Mouse (Mus musculus) thymus, postnatal 4 days (tissue): ENCODE measurements around the gene Ugt1a1.

Experiments
- DNase-seq: peaks from one replicate; pipeline ENCODE4 v3.0.0; 2021

The Ugt1a1 gene

GRCm38 (mm10) chr1:88235046-88235893 lies 23.5 kb downstream of the Ugt1a1 start:
- DNase-seq, result no peak

- DNase-seq, result no peak
Observed at GRCm38 (mm10) chr1:88235894-88236415, 24.2 kb downstream of the Ugt1a1 start.

DNA sequence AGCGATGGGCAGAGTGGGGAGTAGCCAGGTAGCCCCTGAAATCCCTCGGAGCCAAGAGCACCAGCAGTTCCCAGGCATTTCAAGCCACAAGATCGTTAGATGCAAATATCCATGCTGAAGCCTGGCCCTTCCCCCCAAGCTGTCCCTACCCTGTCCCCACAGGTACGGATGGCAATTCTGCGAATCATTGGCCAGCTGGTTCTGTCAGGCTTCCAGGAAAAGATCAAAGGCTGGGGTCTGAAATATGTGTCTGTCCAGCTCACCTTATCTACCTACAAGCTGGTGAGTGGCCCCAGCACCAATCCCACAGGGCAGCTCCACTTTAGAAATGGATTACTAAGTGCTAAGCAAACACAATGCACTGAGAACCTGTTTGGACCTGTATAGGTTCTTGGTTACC lies 25.6 kb downstream of the Ugt1a1 start:
- no peak for DNase-seq

- no peak for DNase-seq
Observed at GRCm38 (mm10) chr1:88238771-88239170, 27.0 kb downstream of the Ugt1a1 start.

GRCm38 (mm10) chr1:88240072-88240471 lies 28.3 kb downstream of the Ugt1a1 start:
- no peak for DNase-seq

DNA sequence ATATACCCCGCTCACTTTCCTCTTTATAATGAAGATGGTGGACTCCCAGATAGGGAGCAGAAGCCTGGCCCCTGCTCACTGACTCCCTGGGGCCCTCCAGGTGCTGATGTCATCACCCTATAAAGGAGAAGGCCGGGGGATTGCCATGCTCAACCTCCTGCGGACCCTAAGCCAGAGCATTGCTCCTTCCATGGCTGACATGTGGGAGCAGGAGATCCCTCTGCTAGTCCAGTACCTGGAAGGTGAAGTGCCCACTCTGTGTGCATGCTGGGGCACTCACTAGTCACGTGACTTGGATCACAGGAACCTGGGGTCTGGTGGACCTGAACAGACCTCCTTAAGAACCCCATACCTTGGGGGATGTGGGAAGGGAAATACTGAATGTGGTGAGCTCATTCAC lies 28.8 kb downstream of the Ugt1a1 start:
- no peak for DNase-seq

GRCm38 (mm10) chr1:88243861-88244260 lies 32.1 kb downstream of the Ugt1a1 start:
- no peak for DNase-seq

DNA sequence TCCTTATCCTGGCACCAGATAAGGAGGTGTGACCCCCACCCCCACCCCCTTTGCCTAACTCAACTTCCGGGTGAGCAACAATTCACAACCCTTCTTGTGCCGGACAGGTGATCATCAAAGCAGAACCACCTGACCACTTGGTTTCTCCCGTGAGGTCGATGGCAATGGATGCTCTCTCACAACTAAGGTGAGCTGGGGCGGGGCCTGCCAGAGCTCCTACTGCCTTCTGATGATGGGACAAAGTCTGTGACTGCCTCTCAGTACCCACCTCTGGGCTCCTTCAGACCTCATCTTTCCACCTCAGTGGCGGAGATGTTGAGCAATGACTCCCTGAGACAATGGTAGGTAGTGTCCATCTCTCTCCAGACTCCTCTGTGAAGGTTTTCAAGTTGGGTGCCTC lies 34.1 kb downstream of the Ugt1a1 start:
- no peak for DNase-seq

DNA sequence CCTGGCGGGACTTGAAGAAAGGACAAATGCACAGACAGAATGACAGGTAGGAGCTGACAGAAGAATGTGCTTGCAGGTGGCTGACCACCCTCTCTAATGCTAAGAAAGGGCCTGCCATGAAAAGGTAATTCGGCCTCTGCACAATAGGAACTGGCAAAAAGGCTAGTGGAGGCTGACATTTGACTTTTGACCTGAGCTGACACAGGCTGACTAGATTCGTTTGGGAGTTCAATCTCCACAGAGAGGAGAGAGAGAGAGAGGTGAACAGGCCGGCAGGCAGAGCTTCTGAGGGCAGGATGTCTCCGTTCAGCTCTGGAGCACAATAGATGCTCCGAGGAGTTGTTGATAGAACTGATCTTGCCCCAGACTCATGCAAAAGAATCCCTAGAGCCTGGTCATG lies 34.6 kb downstream of the Ugt1a1 start:
- DNase-seq, result no peak

- DNase-seq, result no peak
Observed at GRCm38 (mm10) chr1:88247660-88248059, 35.9 kb downstream of the Ugt1a1 start.

GRCm38 (mm10) chr1:88248658-88249057 lies 36.9 kb downstream of the Ugt1a1 start:
- no peak for DNase-seq

DNA sequence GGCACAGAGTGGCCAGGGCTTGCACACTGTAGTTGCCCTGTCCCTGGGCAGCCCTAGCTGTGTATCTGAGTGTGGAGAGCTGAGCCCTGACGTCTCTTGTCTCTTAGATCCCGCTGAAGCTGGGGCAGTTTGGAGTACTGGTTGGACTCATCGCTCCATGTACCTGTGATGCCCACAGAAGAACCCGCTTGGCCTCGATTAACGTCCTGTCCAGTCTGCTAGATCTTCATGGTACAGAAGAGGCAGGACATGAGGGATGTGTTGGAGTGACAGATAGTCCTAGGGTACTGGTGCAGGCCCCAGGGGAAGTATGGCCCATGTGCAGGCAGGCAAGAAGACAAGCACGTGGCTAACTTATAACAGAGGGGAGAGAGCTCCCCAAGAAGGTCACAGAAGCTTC lies 37.8 kb downstream of the Ugt1a1 start:
- no peak for DNase-seq

DNA sequence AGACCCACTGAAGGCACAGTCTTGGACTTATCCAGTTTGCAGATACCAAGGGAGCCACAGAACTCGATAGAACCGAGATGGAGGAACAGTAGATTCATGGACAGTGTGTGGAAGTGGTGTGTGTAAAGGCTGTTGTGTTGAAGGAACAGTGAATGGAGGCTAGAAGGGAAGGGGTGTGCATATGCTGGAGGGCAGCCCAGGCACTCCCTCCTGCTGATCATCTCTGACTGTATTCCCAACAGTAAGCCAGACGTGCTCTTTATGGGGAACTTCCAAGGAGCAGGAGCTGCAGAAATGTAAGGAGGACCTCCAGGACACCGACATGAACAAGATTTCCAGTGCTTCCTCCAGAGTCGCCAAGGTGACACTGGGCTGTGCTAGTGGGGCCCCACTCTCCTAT lies 38.3 kb downstream of the Ugt1a1 start:
- DNase-seq, result no peak

DNA sequence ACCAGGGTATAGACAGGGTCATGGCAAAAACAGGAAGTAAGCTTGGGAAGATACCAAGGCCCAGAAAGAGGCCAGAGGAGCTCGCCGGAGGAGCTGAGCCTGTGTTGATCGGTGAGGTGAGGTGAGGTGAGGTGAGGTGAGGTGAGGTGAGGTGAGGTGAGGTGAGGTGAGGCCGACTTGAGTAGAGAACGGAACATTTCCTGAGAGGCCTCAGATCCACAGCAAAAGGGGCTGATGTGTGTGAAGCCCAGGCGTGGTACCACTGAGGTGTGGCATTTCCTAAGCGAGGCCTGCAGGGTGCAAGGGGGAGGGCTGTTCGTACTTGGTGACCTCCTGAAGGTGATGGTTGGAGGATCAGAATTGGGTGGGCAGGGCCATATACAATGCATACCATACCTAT lies 41.3 kb downstream of the Ugt1a1 start:
- no peak for DNase-seq

DNA sequence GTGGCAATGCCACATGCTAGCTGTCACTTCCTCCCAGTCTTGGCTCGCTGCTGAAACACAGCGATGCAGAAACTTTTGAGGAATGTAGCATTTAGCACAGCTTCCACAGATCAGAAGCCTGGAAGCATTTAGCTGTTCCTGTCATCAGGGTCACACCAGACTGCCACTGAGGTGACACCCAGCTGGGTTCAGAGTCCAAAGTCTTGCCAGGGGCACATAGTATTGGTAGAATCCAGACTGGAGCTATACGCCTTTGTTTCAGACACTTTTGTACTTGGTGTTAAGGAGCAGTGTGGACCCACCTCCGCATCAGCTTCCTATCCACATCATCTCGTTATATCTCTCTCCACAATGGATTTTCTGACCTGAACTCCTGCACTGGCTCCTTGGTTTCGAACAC lies 41.8 kb downstream of the Ugt1a1 start:
- DNase-seq, result no peak

- no peak for DNase-seq
Observed at GRCm38 (mm10) chr1:88254793-88255465, 43.2 kb downstream of the Ugt1a1 start.

DNA sequence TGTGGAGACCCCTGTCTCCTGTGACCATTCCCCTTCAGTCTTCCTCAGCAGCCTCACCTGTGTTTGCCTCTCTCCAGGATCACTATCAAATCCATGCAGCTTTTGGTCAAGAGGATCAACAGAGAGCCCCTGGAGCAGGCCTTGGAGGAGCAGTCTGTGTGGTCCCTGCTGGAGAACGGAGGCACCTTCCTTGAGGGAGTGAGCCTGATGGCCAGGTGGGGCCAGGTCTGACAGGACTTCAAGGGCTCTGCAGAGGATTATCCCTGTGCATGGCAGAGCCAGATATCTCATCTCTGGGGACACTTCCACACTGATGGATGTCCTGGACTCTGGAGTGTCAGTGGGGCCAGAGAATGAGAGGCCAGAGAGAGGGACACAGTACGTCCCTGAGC lies 43.7 kb downstream of the Ugt1a1 start:
- no peak for DNase-seq

- DNase-seq, result no peak
Observed at GRCm38 (mm10) chr1:88255989-88256754, 44.4 kb downstream of the Ugt1a1 start.

DNA sequence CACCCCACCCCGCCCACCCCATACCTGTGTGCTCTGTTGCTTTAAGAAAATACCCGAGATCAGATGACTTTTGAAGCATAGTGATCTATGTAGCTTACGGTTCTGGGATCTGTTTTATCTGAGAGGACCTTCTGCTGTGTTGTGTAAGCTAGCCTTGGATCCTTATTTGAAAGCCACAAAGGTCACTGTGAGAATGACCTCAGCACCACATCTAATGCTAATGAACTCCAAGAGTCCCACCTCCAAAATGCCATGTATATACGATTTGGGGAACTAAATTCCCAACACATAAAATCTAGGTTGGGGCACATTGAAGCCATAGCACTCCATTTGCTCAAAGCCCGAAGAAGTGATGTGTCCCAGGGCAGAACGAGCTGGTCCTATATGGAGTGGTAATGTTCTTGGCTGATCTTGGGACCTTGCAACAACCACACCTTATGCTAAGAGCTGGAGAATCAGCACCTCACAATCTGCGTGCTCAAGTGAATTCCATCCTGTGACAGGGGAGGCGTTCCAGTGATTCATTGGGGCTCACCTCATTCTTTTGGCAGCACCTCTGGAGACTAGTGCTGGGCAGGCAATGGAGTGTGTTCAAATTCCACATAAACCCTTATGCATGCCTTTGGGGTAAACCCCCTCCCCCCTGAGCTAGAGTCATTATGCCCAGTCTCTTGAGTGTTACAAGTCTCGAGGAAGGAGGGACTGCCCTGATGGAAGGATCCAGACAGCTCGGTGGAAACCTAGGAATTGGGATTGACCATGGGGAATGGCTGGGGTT lies 45.3 kb downstream of the Ugt1a1 start:
- DNase-seq, result peak; percentile 23

DNA sequence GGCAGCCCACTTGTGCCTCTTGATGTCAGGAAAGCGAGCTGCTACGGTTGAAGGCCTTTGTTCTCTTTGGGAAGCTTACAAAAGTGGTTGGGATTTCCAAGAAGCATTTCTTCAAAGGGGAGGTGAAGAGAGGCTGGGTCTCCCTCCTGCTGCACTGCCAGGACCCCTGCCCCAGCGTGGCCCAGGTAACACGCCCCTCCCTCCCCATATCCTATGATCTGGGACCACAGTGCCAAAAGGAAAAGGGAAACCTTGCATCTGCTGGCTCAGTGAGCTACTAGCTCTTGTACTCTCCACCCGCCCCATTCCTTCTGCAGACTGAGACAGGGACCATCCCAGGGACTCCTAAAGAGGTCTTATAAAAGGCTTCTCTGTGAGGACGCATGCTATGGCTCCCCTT lies 45.9 kb downstream of the Ugt1a1 start:
- DNase-seq, result peak; percentile 28

DNA sequence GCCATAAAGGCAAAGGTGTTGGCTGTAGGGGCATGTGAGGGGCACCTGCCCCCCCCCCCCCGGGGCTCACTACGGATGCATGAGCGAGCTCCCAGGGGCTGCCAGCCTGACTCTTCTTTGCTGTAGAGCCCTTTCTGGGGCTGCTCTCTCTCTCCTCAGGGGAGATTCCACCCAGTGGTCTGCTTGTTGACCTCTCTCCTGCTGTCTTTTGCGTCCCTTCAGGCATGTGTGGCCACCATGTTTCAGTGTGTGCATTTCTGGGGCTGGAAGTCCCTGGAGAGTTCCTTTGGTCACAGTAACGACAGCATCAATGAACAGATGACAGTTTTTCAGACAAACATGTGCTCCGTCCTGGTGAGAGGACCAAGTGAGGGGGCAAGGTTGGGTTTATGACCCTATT lies 46.6 kb downstream of the Ugt1a1 start:
- peak; percentile 23 for DNase-seq

DNA sequence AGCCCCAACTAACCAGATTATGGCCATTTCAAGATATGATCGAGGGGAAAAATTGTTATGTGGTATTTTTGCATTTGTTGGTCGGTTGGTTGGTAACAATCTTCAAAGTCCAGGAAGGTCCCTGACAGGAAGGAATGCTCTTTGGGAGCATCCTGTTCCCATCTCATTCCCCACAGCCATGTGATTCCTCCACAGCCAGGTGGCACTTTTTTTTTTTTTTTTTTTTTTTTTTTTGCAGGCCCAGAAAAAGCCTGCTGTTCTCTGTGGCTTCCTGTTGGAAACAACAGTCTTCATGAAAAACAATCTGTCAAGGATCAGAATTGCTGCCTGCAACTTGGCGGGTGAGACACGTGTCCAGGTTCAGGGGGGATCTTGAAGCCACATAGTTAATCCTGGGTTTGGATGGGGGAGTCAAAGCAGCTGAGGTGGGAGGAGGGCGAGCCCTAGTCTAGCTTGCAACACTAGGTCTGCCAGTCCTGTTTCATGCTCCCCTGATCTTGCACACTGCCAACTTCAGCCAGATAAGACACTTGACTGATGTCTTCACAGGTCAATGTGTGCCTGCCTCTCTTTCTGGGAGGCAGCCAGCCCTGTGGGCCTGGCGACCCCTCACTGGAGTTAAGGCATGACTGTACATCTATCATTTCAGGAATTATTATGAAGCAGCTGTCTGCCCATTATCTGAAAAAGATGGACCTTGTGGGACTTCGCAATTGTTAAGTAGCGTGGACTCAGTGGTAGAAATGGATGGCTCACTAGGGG lies 47.3 kb downstream of the Ugt1a1 start:
- DNase-seq, result peak; percentile 39
